Mouse (Mus musculus) heart, adult 2 months (tissue): ENCODE results near the gene Glis3. TPM values are rescaled to one million over a fixed set of nuclear protein-coding genes. Genes with fewer than 3 reads are reported as not detected.

Source experiments
- DNase-seq, 2 experiments: peaks; one replicate each; pipeline ENCODE4 v3.0.0; 2021
- H3K27ac ChIP-seq: fragments of 200-600 bp; 2 replicates; pipeline ENCODE4 v1.8.1; 2022
- H3K27me3 ChIP-seq: fragments of 200-500 bp; 2 replicates; pipeline ENCODE4 v1.6.1; 2012; ENCODE audit warnings: mild to moderate bottlenecking, low read length, inconsistent platforms, mixed read lengths; ENCODE audit not compliant: control insufficient read depth, insufficient read depth
- H3K36me3 ChIP-seq: fragments of 200-500 bp; 2 replicates; pipeline ENCODE4 v1.6.1; 2012; ENCODE audit warnings: low read length, inconsistent platforms; ENCODE audit not compliant: control insufficient read depth, insufficient read depth
- H3K4me1 ChIP-seq: fragments of 200-500 bp; 2 replicates; pipeline ENCODE4 v1.6.1; 2011; ENCODE audit warnings: low read length; ENCODE audit not compliant: control insufficient read depth, insufficient read depth
- H3K4me3 ChIP-seq: fragments of 200-600 bp; 2 replicates; pipeline ENCODE4 v1.8.1; 2022
- H3K79me2 ChIP-seq: fragments of 200-500 bp; replicated peaks from 2 replicates; pipeline ENCODE4 v1.6.1; 2012; ENCODE audit warnings: mild to moderate bottlenecking, inconsistent platforms, low read length, moderate library complexity, mixed read lengths; ENCODE audit not compliant: control insufficient read depth, insufficient read depth
- H3K9ac ChIP-seq: fragments of 200-500 bp; 2 replicates; pipeline ENCODE4 v1.6.1; 2012; ENCODE audit warnings: low read depth, mild to moderate bottlenecking, control low read depth, inconsistent platforms, low read length, mixed read lengths
- CTCF ChIP-seq: fragments of 200-600 bp; IDR thresholded peaks from 2 replicates; pipeline ENCODE4 v1.8.1; 2022; ENCODE audit warnings: antibody characterized with exemption, mild to moderate bottlenecking, moderate library complexity
- EP300 ChIP-seq: fragments of 200-500 bp; IDR thresholded peaks from 2 replicates; pipeline ENCODE4 v1.6.1; 2011; ENCODE audit warnings: low read depth, low read length, control low read depth; ENCODE audit not compliant: insufficient read depth
- POLR2A ChIP-seq: fragments of 200-500 bp; IDR thresholded peaks from 2 replicates; pipeline ENCODE4 v1.6.1; 2011; ENCODE audit warnings: mild to moderate bottlenecking, low read depth, low read length, control low read depth; ENCODE audit not compliant: insufficient read depth
- WGBS: fragments of 180-500 bp; shearing (Covaris S2); methylation state at CpG from one replicate; pipeline ENCODE4 v1.1.7; 2018; 5-methylcytosine and 5-hydroxymethylcytosine counted together
- intact Hi-C: fragments of 180-260 bp; cut with DNase I; formaldehyde crosslinking; loops from one replicate; pipeline ENCODE4 v1.15.1; 2025
- polyA plus RNA-seq: library from polyadenylated mRNA; depleted of rRNA; stranded (reverse); fragments of >200 nt; gene quantifications from 2 replicates; pipeline ENCODE4 v1.2.3, GENCODE M21; 2012
- total RNA-seq, 2 experiments: library from RNA; stranded (reverse); gene quantifications; 2 replicates each; pipeline ENCODE4 v1.2.3; 2021

Glis3 gene
- total and polyA plus RNA-seq, 3 experiments: 0.55 to 1.3 (median 1.1) TPM

- no peak for DNase-seq
- H3K79me2 ChIP-seq: no peaks in the 10 kb centered on the region
- H3K9ac ChIP-seq: no peak overlapping the region
- H3K4me1 ChIP-seq: no peaks in the 10 kb centered on the region
- 62% methylated on average over 5 of the region's 5 CpGs for WGBS
- TF ChIP-seq EP300: no peak
- TF ChIP-seq POLR2A: no peak
- no peak for TF ChIP-seq CTCF
- no peak overlapping the region for H3K27ac ChIP-seq
- intact Hi-C loops: no loop called here
- H3K27me3 ChIP-seq: no peaks in the 10 kb centered on the region
- no peak overlapping the region for H3K4me3 ChIP-seq
- no peaks in the 10 kb centered on the region for H3K36me3 ChIP-seq
Observed at GRCm38 (mm10) chr19:28389146-28389545, 290.7 kb downstream of the Glis3 start.

- 82% methylated on average over 5 of the region's 5 CpGs for WGBS
- no peaks in the 10 kb centered on the region for H3K36me3 ChIP-seq
- no peak overlapping the region for H3K9ac ChIP-seq
- no peaks in the 10 kb centered on the region for H3K27me3 ChIP-seq
- H3K4me3 ChIP-seq: no peak overlapping the region
- H3K79me2 ChIP-seq: no peaks in the 10 kb centered on the region
- intact Hi-C loops: no loop called here
- TF ChIP-seq CTCF: no peak
- no peak for TF ChIP-seq EP300
- TF ChIP-seq POLR2A: no peak
- no peak for DNase-seq
- no peaks in the 10 kb centered on the region for H3K4me1 ChIP-seq
- H3K27ac ChIP-seq: no peak overlapping the region
Observed at GRCm38 (mm10) chr19:28383425-28383824, 296.5 kb downstream of the Glis3 start.

GRCm38 (mm10) chr19:28382168-28382911, 297.5 kb downstream of the Glis3 start:
- H3K4me1 ChIP-seq: no peaks in the 10 kb centered on the region
- no peaks in the 10 kb centered on the region for H3K36me3 ChIP-seq
- no peaks in the 10 kb centered on the region for H3K27me3 ChIP-seq
- no peak overlapping the region for H3K9ac ChIP-seq
- H3K27ac ChIP-seq: no peak overlapping the region
- intact Hi-C loops: no loop called here
- WGBS: 55% methylated on average over 10 of the region's 10 CpGs
- H3K4me3 ChIP-seq: no peak overlapping the region
- no peak for DNase-seq
- H3K79me2 ChIP-seq: no peaks in the 10 kb centered on the region
- no peak for TF ChIP-seq CTCF
- TF ChIP-seq POLR2A: no peak
- no peak for TF ChIP-seq EP300

GRCm38 (mm10) chr19:28381441-28381840, 298.4 kb downstream of the Glis3 start:
- Histone ChIP-seq H3K4me3 (no peak overlapping the region), H3K9ac (no peak overlapping the region), H3K36me3 (no peaks in the 10 kb centered on the region), H3K27ac (no peak overlapping the region), H3K79me2 (no peaks in the 10 kb centered on the region), H3K27me3 (no peaks in the 10 kb centered on the region), H3K4me1 (no peaks in the 10 kb centered on the region)
- TF ChIP-seq EP300 (no peak), CTCF (no peak), POLR2A (no peak)
- DNase-seq: no peak
- WGBS: 83% methylated on average over 9 of the region's 9 CpGs
- intact Hi-C loops: no loop called here

GRCm38 (mm10) chr19:28380691-28381262, 299.1 kb downstream of the Glis3 start:
- no peak for TF ChIP-seq CTCF
- TF ChIP-seq EP300: no peak
- no peak for TF ChIP-seq POLR2A
- Histone ChIP-seq H3K4me1 (no peaks in the 10 kb centered on the region), H3K27ac (no peak overlapping the region), H3K79me2 (no peaks in the 10 kb centered on the region), H3K4me3 (no peak overlapping the region), H3K36me3 (no peaks in the 10 kb centered on the region), H3K9ac (no peak overlapping the region), H3K27me3 (no peaks in the 10 kb centered on the region)
- intact Hi-C loops: no loop called here
- DNase-seq: peak in 1 of 2 experiments; percentile 7
- 81% methylated on average over 9 of the region's 9 CpGs for WGBS

DNA sequence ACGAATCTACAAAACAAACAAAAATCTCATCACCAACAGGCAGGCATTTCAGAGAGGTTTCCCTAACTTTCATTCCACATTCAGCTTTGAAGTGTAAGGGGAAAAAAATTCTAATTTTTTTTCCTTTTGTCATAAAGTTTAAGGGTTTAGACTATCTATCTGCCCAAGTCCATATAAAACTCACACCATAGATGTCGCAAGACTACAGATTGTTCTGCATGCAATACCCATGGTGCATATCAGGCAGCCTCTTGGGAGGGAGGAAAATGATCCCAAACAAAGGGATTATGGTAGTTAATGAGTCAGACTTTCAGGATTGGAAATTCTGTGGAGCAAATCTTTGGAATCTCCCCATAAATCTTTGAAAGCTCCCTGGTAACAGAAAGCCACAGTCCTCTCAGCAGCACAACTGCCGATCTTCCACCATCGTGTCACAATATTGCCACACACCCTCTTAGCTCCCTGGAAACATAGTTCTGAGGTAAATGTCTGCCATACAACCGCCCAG, 302.0 kb downstream of the Glis3 start:
- TF ChIP-seq EP300: no peak
- TF ChIP-seq CTCF: no peak
- no peak for TF ChIP-seq POLR2A
- Histone ChIP-seq H3K79me2 (no peaks in the 10 kb centered on the region), H3K27ac (no peak overlapping the region), H3K36me3 (no peaks in the 10 kb centered on the region), H3K9ac (no peak overlapping the region), H3K4me1 (no peaks in the 10 kb centered on the region), H3K4me3 (no peak overlapping the region), H3K27me3 (no peaks in the 10 kb centered on the region)
- WGBS: 86% methylated on average over 5 of the region's 5 CpGs
- no peak for DNase-seq
- intact Hi-C loops: no loop called here
